ENCODE assay signal across 8 mouse cellular contexts in genomic region chr14:75834739-75835381, GRCm38 (mm10). TPM values are rescaled to one million over a fixed set of nuclear protein-coding genes. Genes with fewer than 3 reads are reported as not detected.
DNase-seq lines count a peak whose midpoint lies in the region; ATAC-seq and TF ChIP-seq lines count a peak whose summit lies in the region.

No protein-coding gene starts in this region.

- TF ChIP-seq POLR2A in ES-Bruce4 (IDR thresholded peaks at IDR 0.05; ENCODE audit: insufficient read depth, low read length), result no peak
- TF ChIP-seq POLR2A in embryonic fibroblast, embryonic 13.5 days (IDR thresholded peaks at IDR 0.05; ENCODE audit: low read depth, low read length), result no peak; the same call in 1 of the 2 replicates
- TF ChIP-seq POLR2A in spleen, adult 2 months (IDR thresholded peaks at IDR 0.05; ENCODE audit: low read depth, low read length), result peak; percentile 3; the same call in 1 of the 2 replicates

- peak; percentile 28 for TF ChIP-seq CTCF in ES-Bruce4 (IDR thresholded peaks at IDR 0.05; ENCODE audit: low read depth, low read length)
- no peak for TF ChIP-seq CTCF in embryonic fibroblast, embryonic 13.5 days (IDR thresholded peaks at IDR 0.05; ENCODE audit: borderline replicate concordance, insufficient read depth, low read length)
- TF ChIP-seq CTCF in spleen, adult 2 months (IDR thresholded peaks at IDR 0.05; ENCODE audit: extremely low read depth, insufficient read depth, insufficient read length, insufficient replicate concordance), result no peak

- no peaks in the 10 kb centered on the region for H3K27me3 ChIP-seq in ES-Bruce4 (ENCODE audit: control insufficient read depth, insufficient read depth, low read length, poor library complexity, severe bottlenecking)
- H3K27me3 ChIP-seq in heart, embryonic 16.5 days (ENCODE audit: control insufficient read depth, insufficient read depth, low read length), result no peaks in the 10 kb centered on the region
- H3K27me3 ChIP-seq in spleen, adult 2 months (ENCODE audit: control insufficient read depth, insufficient read depth, low read length), result no peaks in the 10 kb centered on the region

- TF ChIP-seq EP300 in ES-Bruce4 (IDR thresholded peaks at IDR 0.05; ENCODE audit: insufficient read depth, low read depth, low read length), result no peak

- peaks cover 2% of the 10 kb centered on the region for H3K4me1 ChIP-seq in ES-Bruce4 (ENCODE audit: control insufficient read depth, insufficient read depth, low read length)
- H3K4me1 ChIP-seq in embryonic fibroblast, embryonic 13.5 days (ENCODE audit: control insufficient read depth, insufficient read depth, low read length), result peaks cover 2% of the 10 kb centered on the region; the same call in 1 of the 2 replicates
- H3K4me1 ChIP-seq in heart, embryonic 16.5 days (ENCODE audit: control insufficient read depth, insufficient read depth, low read length), result peaks cover 24% of the 10 kb centered on the region
- H3K4me1 ChIP-seq in spleen, adult 2 months (ENCODE audit: control insufficient read depth, insufficient read depth, insufficient read length), result no peaks in the 10 kb centered on the region; the same call in 1 of the 2 replicates

- peak overlapping the region; percentile 67 for H3K9ac ChIP-seq in ES-Bruce4 (ENCODE audit: low read depth, poor library complexity, severe bottlenecking)
- peak overlapping the region; percentile 93 for H3K9ac ChIP-seq in heart, embryonic 16.5 days (ENCODE audit: low read length)

- H3K27ac ChIP-seq in ES-Bruce4 (ENCODE audit: insufficient read depth, low read length), result peak overlapping the region; percentile 59
- peak overlapping the region; percentile 98 for H3K27ac ChIP-seq in embryonic fibroblast, embryonic 13.5 days (ENCODE audit: insufficient read depth, low read length)
- peak overlapping the region; percentile 93 for H3K27ac ChIP-seq in heart, embryonic 16.5 days (ENCODE audit: low read length)
- H3K27ac ChIP-seq in spleen, adult 2 months (ENCODE audit: insufficient read depth, low read length), result peak overlapping the region; percentile 87

- ATAC-seq in heart, embryonic 16.5 days (replicated peaks; ENCODE audit: extremely low read depth, insufficient read depth, low FRiP score), result peak; percentile 53
- peak; percentile 40 for ATAC-seq in megakaryocyte progenitor cell, adult 5-6 weeks (replicated peaks; ENCODE audit: poor library complexity)

- no peaks in the 10 kb centered on the region for H3K9me3 ChIP-seq in ES-Bruce4 (replicated peaks; ENCODE audit: control insufficient read depth, insufficient read depth, low read length, poor library complexity, severe bottlenecking)
- no peaks in the 10 kb centered on the region for H3K9me3 ChIP-seq in heart, embryonic 16.5 days (replicated peaks; ENCODE audit: control insufficient read depth, low read length)

- peak overlapping the region; percentile 99 for H3K4me2 ChIP-seq in heart, embryonic 16.5 days (ENCODE audit: low read depth, low read length)

- peak overlapping the region; percentile 96 for H3K4me3 ChIP-seq in ES-Bruce4 (ENCODE audit: low read depth, low read length)
- peak overlapping the region; percentile 38 for H3K4me3 ChIP-seq in embryonic fibroblast, embryonic 13.5 days (ENCODE audit: insufficient read depth, low read length)
- H3K4me3 ChIP-seq in heart, embryonic 16.5 days (ENCODE audit: low read length), result peak overlapping the region; percentile 61
- peak overlapping the region; percentile 64 for H3K4me3 ChIP-seq in spleen, adult 2 months (ENCODE audit: extremely low read depth, insufficient read depth, insufficient read length)

- peak; percentile 76 for DNase-seq in adrenal gland, postnatal 10 days
- DNase-seq in kidney, postnatal 25 days, result peak; percentile 80 to 91
- DNase-seq in spleen, adult 2 months (ENCODE audit: low read depth in 1 of 2, low spot score in 2 of 2), result peak; percentile 68 to 69
- no peak for DNase-seq in frontal cortex, postnatal 25 days (ENCODE audit: low spot score in 2 of 2)

- no peaks in the 10 kb centered on the region for H3K36me3 ChIP-seq in ES-Bruce4 (ENCODE audit: control insufficient read depth, insufficient read depth, low read length, poor library complexity, severe bottlenecking)
- no peaks in the 10 kb centered on the region for H3K36me3 ChIP-seq in heart, embryonic 16.5 days (ENCODE audit: control insufficient read depth, insufficient read depth)
- H3K36me3 ChIP-seq in spleen, adult 2 months (ENCODE audit: control insufficient read depth, insufficient read depth, low read length), result no peaks in the 10 kb centered on the region

- WGBS in heart, embryonic 16.5 days, result under 1% methylated on average over 16 of the region's 16 CpGs
- under 1% methylated on average over 16 of the region's 16 CpGs for WGBS in spleen, adult 2 months

RNA-seq across cellular contexts. Expression of gene Tpt1, which starts 10.0 kb away (rescaled TPM):
- 3,060 and 3,539 TPM in 2 replicates for polyA plus RNA-seq in ES-Bruce4 (2011; ENCODE audit: insufficient read depth, insufficient read length, low read depth, missing spikeins)
- 1,000 to 10,000 TPM; 3,217 to 3,266 TPM for total RNA-seq in adrenal gland, postnatal 10 days (2021)
- 3,843 and 4,417 TPM in 2 replicates for polyA plus RNA-seq in embryonic fibroblast, embryonic 13.5 days (2011; ENCODE audit: insufficient read length, low read depth, missing spikeins)
- 770 and 775 TPM in 2 replicates for polyA plus RNA-seq in heart, embryonic 16.5 days (2015; fragmentation: Nextera tagmentation; extraction: Ambion mirVana)
- total RNA-seq in megakaryocyte progenitor cell, adult 5-6 weeks (2015), result 4,894 and 5,633 TPM in 2 replicates
- total RNA-seq in megakaryocyte progenitor cell, adult 5-6 weeks (2017), result 809 and 847 TPM in 2 replicates
- 2,392 and 2,473 TPM in 2 replicates for polyA plus RNA-seq in spleen, adult 2 months (2012; rRNA removed)

RNA-seq across cellular contexts. Expression of gene Slc25a30, which starts 48.0 kb away (rescaled TPM):
- 70.6 and 73.3 TPM in 2 replicates for polyA plus RNA-seq in ES-Bruce4 (2011; ENCODE audit: insufficient read depth, insufficient read length, low read depth, missing spikeins)
- total RNA-seq in adrenal gland, postnatal 10 days (2021), result 10 to 100 TPM; 35.2 to 50.6 TPM
- polyA plus RNA-seq in embryonic fibroblast, embryonic 13.5 days (2011; ENCODE audit: insufficient read length, low read depth, missing spikeins), result 22.3 and 23.8 TPM in 2 replicates
- 5.7 and 5.8 TPM in 2 replicates for polyA plus RNA-seq in heart, embryonic 16.5 days (2015; fragmentation: Nextera tagmentation; extraction: Ambion mirVana)
- 17.3 TPM in 2 replicates for total RNA-seq in megakaryocyte progenitor cell, adult 5-6 weeks (2015)
- 16.9 and 17.6 TPM in 2 replicates for total RNA-seq in megakaryocyte progenitor cell, adult 5-6 weeks (2017)
- 6.0 and 8.7 TPM in 2 replicates for polyA plus RNA-seq in spleen, adult 2 months (2012; rRNA removed)

Comparison
In these comparisons a context has a peak if more than half of its experiments do, and no peak if none do; other contexts are left out.
1. H3K4me3 ChIP-seq: peak in every context shown above with its lines; median percentile 96 in ES-Bruce4; 64 in spleen, adult 2 months; 61 in heart, embryonic 16.5 days; 38 in embryonic fibroblast, embryonic 13.5 days.
2. DNase-seq: peak in adrenal gland, postnatal 10 days (single experiment), kidney, postnatal 25 days (2 of 2) and spleen, adult 2 months (2 of 2); none in frontal cortex, postnatal 25 days (0 of 2).
3. Peak in every context shown above with its lines, with median percentiles within 50 percentile points of each other: H3K27ac ChIP-seq.